Comparison of ENCODE assay signal across 38 mouse cellular contexts in genomic region chr19:4150567-4151487, GRCm38 (mm10). TPM values are rescaled to one million over a fixed set of nuclear protein-coding genes. Genes with fewer than 3 reads are reported as not detected.
DNase-seq lines count a peak whose midpoint lies in the region; ATAC-seq and TF ChIP-seq lines count a peak whose summit lies in the region.
"Had no signal": no experiment of that assay in that cellular context is flagged by ENCODE, and none has a peak within 500 bp of the region (broad histone marks: within the 10 kb centered on the region; RNA-seq: fewer than 3 reads in every experiment).

No protein-coding gene starts in this region.

- TF ChIP-seq POLR2A in testis, adult 2 months (IDR thresholded peaks at IDR 0.05; ENCODE audit: control insufficient read depth, low read depth, low read length): no peak

- H3K4me1 ChIP-seq in heart, embryonic 12.5 days (replicated peaks): peaks cover 57% of the 10 kb centered on the region
- peaks cover 50% of the 10 kb centered on the region for H3K4me1 ChIP-seq in kidney, embryonic 15.5 days
- peaks cover 95% of the 10 kb centered on the region for H3K4me1 ChIP-seq in E14TG2a.4 (replicated peaks; ENCODE audit: low read depth, low read length)
- peaks cover 17% of the 10 kb centered on the region for H3K4me1 ChIP-seq in testis, adult 2 months (ENCODE audit: control insufficient read depth, insufficient read depth, low read length)

- DNase-seq in heart, postnatal 25 days (ENCODE audit: low spot score): no peak
- DNase-seq in kidney, adult 11 months: no peak
- DNase-seq in lung, postnatal 25 days (ENCODE audit: low spot score): no peak
- DNase-seq in embryo, embryonic 9.5 days (ENCODE audit: extremely low spot score): no peak
- DNase-seq: adrenal gland, postnatal 25 days; cerebellum, adult 11-12 months; gastrocnemius, postnatal 36 days; heart, adult 2 months; heart, postnatal 4 days; kidney, adult 18-20 months; kidney, postnatal 36 days; lung, adult 18-20 months; right cerebral cortex, adult 18-20 months; thymus, postnatal 14 days had no signal

- no peaks in the 10 kb centered on the region for H3K27me3 ChIP-seq in heart, embryonic 12.5 days (replicated peaks)
- H3K27me3 ChIP-seq in kidney, embryonic 15.5 days: no peaks in the 10 kb centered on the region
- H3K27me3 ChIP-seq in E14TG2a.4 (ENCODE audit: insufficient read depth, low read length): no peaks in the 10 kb centered on the region
- no peaks in the 10 kb centered on the region for H3K27me3 ChIP-seq in testis, adult 2 months (ENCODE audit: control insufficient read depth, insufficient read depth, low read length)
- H3K27me3 ChIP-seq: embryonic facial prominence, embryonic 15.5 days; forebrain, embryonic 13.5 days; limb, embryonic 13.5 days; neural tube, embryonic 12.5 days had no signal

- 90% methylated on average over 22 of the region's 22 CpGs for WGBS in heart, embryonic 12.5 days
- WGBS in kidney, embryonic 15.5 days: 85% methylated on average over 22 of the region's 22 CpGs

- H3K27ac ChIP-seq in heart, embryonic 12.5 days (ENCODE audit: poor library complexity, severe bottlenecking): no peak overlapping the region
- H3K27ac ChIP-seq in kidney, embryonic 15.5 days: no peak overlapping the region
- H3K27ac ChIP-seq in testis, adult 2 months (ENCODE audit: control insufficient read depth, insufficient read depth, low read depth, low read length): peak overlapping the region; percentile 19; the same call in 1 of the 2 replicates
- H3K27ac ChIP-seq: embryonic facial prominence, embryonic 15.5 days; forebrain, embryonic 13.5 days; heart, adult 2 months; hindbrain, postnatal 0 days; layer of hippocampus, adult 2 months; left cerebral cortex, adult 2 months; limb, embryonic 13.5 days; macrophage; neural tube, embryonic 12.5 days had no signal

- no peak for ATAC-seq in heart, embryonic 12.5 days (ENCODE audit: insufficient number of reproducible peaks, low FRiP score)
- no peak for ATAC-seq in kidney, embryonic 15.5 days (replicated peaks; ENCODE audit: low FRiP score)
- ATAC-seq: forebrain, embryonic 13.5 days; hindbrain, postnatal 0 days; lung, postnatal 0 days; midbrain, embryonic 16.5 days had no signal

- no peak overlapping the region for H3K4me3 ChIP-seq in heart, embryonic 12.5 days
- no peak overlapping the region for H3K4me3 ChIP-seq in kidney, embryonic 15.5 days (replicated peaks)
- peak overlapping the region; percentile 87 for H3K4me3 ChIP-seq in E14TG2a.4 (replicated peaks; ENCODE audit: low read length)
- H3K4me3 ChIP-seq in testis, adult 2 months (ENCODE audit: control insufficient read depth, low read depth, low read length): no peak overlapping the region
- H3K4me3 ChIP-seq: embryonic facial prominence, embryonic 15.5 days; forebrain, embryonic 13.5 days; heart, adult 2 months; layer of hippocampus, adult 2 months; left cerebral cortex, adult 2 months; limb, embryonic 13.5 days; neural tube, embryonic 12.5 days had no signal

- TF ChIP-seq CTCF in E14TG2a.4 (conservative IDR thresholded peaks at IDR 0.05; ENCODE audit: low read length): no peak
- TF ChIP-seq CTCF in testis, adult 2 months (IDR thresholded peaks at IDR 0.05; ENCODE audit: control insufficient read depth, insufficient read depth, insufficient replicate concordance, low read depth, low read length): no peak

- peaks cover 45% of the 10 kb centered on the region for H3K36me3 ChIP-seq in heart, embryonic 12.5 days
- peaks cover 46% of the 10 kb centered on the region for H3K36me3 ChIP-seq in kidney, embryonic 15.5 days
- peaks cover 53% of the 10 kb centered on the region for H3K36me3 ChIP-seq in E14TG2a.4 (ENCODE audit: insufficient read depth, low read length)
- no peaks in the 10 kb centered on the region for H3K36me3 ChIP-seq in testis, adult 2 months (ENCODE audit: control insufficient read depth, insufficient read depth, low read length)

- intact Hi-C loops in heart, postnatal 25 days (cut with DNase I): no loop called here

- H3K9ac ChIP-seq in heart, embryonic 12.5 days: peak overlapping the region; percentile 22; the same call in 1 of the 2 replicates
- 0 out of 2 replicates have a peak overlapping the region, but pooled peaks have one; percentile 4 for H3K9ac ChIP-seq in kidney, embryonic 15.5 days
- H3K9ac ChIP-seq: embryonic facial prominence, embryonic 15.5 days; forebrain, embryonic 13.5 days; neural tube, embryonic 12.5 days had no signal

- H3K9me3 ChIP-seq in heart, embryonic 12.5 days (replicated peaks): 0 out of 2 replicates have a peak, but pooled peaks cover 2% of the 10 kb centered on the region
- H3K9me3 ChIP-seq in kidney, embryonic 15.5 days (replicated peaks): no peaks in the 10 kb centered on the region
- H3K9me3 ChIP-seq in E14TG2a.4 (ENCODE audit: low read length): no peaks in the 10 kb centered on the region
- H3K9me3 ChIP-seq: embryonic facial prominence, embryonic 15.5 days; forebrain, embryonic 13.5 days; limb, embryonic 13.5 days; neural tube, embryonic 12.5 days had no signal

- H3K4me2 ChIP-seq in heart, embryonic 12.5 days: no peak overlapping the region
- no peak overlapping the region for H3K4me2 ChIP-seq in kidney, embryonic 15.5 days
- H3K4me2 ChIP-seq: forebrain, embryonic 13.5 days; liver, embryonic 11.5 days; midbrain, embryonic 11.5 days; neural tube, embryonic 12.5 days had no signal

RNA-seq across cellular contexts. Expression of gene Coro1b, which starts 2.4 kb away (rescaled TPM):
- polyA plus RNA-seq in heart, embryonic 12.5 days (2016; fragmentation: Nextera tagmentation; extraction: Ambion mirVana): 115 and 122 TPM in 2 replicates
- 10 to 100 TPM; 53.4 to 57.6 TPM for total RNA-seq in heart, postnatal 25 days (2021)
- polyA plus RNA-seq in kidney, embryonic 15.5 days (2015; fragmentation: Nextera tagmentation; extraction: Ambion mirVana): 165 and 174 TPM in 2 replicates
- 87.3 and 97.2 TPM in 2 replicates for polyA plus RNA-seq in testis, adult 2 months (2012; rRNA removed)

RNA-seq across cellular contexts. Expression of gene Ptprcap, which starts 2.6 kb away (rescaled TPM):
- 0.73 and 1.1 TPM in 2 replicates for polyA plus RNA-seq in heart, embryonic 12.5 days (2016; fragmentation: Nextera tagmentation; extraction: Ambion mirVana)
- total RNA-seq in heart, postnatal 25 days (2021): 1 to 10 TPM in 1 of 2 experiments, under 1 TPM in 1; 0.94 to 1.5 TPM
- 0.42 and 1.2 TPM in 2 replicates for polyA plus RNA-seq in kidney, embryonic 15.5 days (2015; fragmentation: Nextera tagmentation; extraction: Ambion mirVana)
- polyA plus RNA-seq in testis, adult 2 months (2012; rRNA removed): 0.65 and 1.0 TPM in 2 replicates
- total RNA-seq: gastrocnemius, adult 18-20 months had no signal

RNA-seq across cellular contexts. Expression of gene Cabp4, which starts 7.0 kb away (rescaled TPM):
- 0.13 TPM in 1 of 2 replicates, not detected in the other for polyA plus RNA-seq in heart, embryonic 12.5 days (2016; fragmentation: Nextera tagmentation; extraction: Ambion mirVana)
- under 1 TPM in 1 of 2 experiments, not detected in 1; 0.31 TPM for total RNA-seq in heart, postnatal 25 days (2021)
- 0.05 and 0.10 TPM in 2 replicates for polyA plus RNA-seq in kidney, embryonic 15.5 days (2015; fragmentation: Nextera tagmentation; extraction: Ambion mirVana)
- 0.16 and 0.29 TPM in 2 replicates for polyA plus RNA-seq in testis, adult 2 months (2012; rRNA removed)
- total RNA-seq: common myeloid progenitor, adult 5-6 weeks; gastrocnemius, adult 18-20 months; gastrocnemius, postnatal 36 days; heart, adult 2 months; hindbrain, postnatal 0 days; layer of hippocampus, postnatal 14 days; left cerebral cortex, postnatal 25 days had no signal
- polyA plus RNA-seq: heart, embryonic 16.5 days; macrophage; midbrain, embryonic 11.5 days had no signal

RNA-seq across cellular contexts. Expression of gene Gpr152, which starts 11.2 kb away (rescaled TPM):
- polyA plus RNA-seq in heart, embryonic 12.5 days (2016; fragmentation: Nextera tagmentation; extraction: Ambion mirVana): not detected in 2 replicates
- not detected for total RNA-seq in heart, postnatal 25 days (2021)
- not detected in 2 replicates for polyA plus RNA-seq in kidney, embryonic 15.5 days (2015; fragmentation: Nextera tagmentation; extraction: Ambion mirVana)
- 0.02 TPM in 1 of 2 replicates, not detected in the other for polyA plus RNA-seq in testis, adult 2 months (2012; rRNA removed)
- total RNA-seq: adrenal gland, adult 18-20 months; common myeloid progenitor, adult 5-6 weeks; gastrocnemius, adult 18-20 months; gastrocnemius, postnatal 36 days; layer of hippocampus, postnatal 14 days; left cerebral cortex, adult 2 months; left cerebral cortex, postnatal 25 days had no signal
- polyA plus RNA-seq: embryonic facial prominence, embryonic 15.5 days; heart, embryonic 16.5 days; kidney, embryonic 16.5 days; limb, embryonic 13.5 days; liver, embryonic 11.5 days; lung, postnatal 0 days; macrophage; midbrain, embryonic 11.5 days; myocyte; neural tube, embryonic 12.5 days had no signal

RNA-seq across cellular contexts. Expression of gene Rps6kb2, which starts 12.3 kb away (rescaled TPM):
- polyA plus RNA-seq in heart, embryonic 12.5 days (2016; fragmentation: Nextera tagmentation; extraction: Ambion mirVana): 52.9 and 55.7 TPM in 2 replicates
- 10 to 100 TPM; 16.5 to 16.8 TPM for total RNA-seq in heart, postnatal 25 days (2021)
- 51.5 and 58.5 TPM in 2 replicates for polyA plus RNA-seq in kidney, embryonic 15.5 days (2015; fragmentation: Nextera tagmentation; extraction: Ambion mirVana)
- polyA plus RNA-seq in testis, adult 2 months (2012; rRNA removed): 10.9 and 11.1 TPM in 2 replicates
